Mouse (Mus musculus): ENCODE results near the gene Arrb1. TPM values are rescaled to one million over a fixed set of nuclear protein-coding genes. Genes with fewer than 3 reads are reported as not detected.

The Arrb1 gene
- polyA plus RNA-seq, 1 experiment, result 10.3 TPM

DNA sequence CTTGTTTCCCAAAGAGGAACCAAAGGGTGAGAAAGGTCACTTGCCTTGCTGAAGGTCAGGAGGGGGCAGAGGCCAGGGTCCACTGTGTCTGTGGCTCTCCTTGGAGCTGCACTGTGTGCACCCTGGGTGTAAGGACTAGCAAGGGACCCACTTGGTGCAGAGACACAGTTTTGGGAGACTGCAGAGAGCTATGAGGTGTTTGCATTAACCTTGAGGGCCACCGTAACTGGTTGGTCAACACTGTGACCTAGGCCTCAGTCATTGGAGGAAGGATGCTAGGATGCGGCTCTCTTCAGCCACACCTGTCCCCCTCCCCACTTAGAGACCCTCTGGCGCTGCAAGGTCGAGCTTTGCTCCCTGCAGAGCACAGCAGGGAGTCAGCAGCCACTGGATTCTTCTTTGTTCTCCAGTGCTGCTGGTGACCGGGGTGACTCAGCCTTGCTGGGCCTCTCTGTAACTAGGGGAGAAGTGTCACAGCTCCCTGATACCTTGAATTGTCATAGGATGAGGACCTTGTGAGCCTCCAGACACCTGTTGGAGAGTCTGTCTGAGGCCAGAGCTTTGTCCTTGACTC, 2.0 kb downstream of the Arrb1 start:
- Histone ChIP-seq H3K36me3 (ENCODE audit: control insufficient read depth, insufficient read depth) (no peaks in the 10 kb centered on the region), H3K4me3 (ENCODE audit: insufficient read depth, poor library complexity, severe bottlenecking) (no peak overlapping the region), H3K79me2 (ENCODE audit: control insufficient read depth, insufficient read depth) (no peaks in the 10 kb centered on the region), H3K79me3 (ENCODE audit: low read depth) (no peaks in the 10 kb centered on the region), H3K27me3 (ENCODE audit: control insufficient read depth, insufficient read depth, insufficient read length) (no peaks in the 10 kb centered on the region), H3ac (ENCODE audit: control insufficient read depth, insufficient read length, low read depth) (no peak overlapping the region)
- TF ChIP-seq USF1 (IDR thresholded peaks at IDR 0.05; ENCODE audit: low read depth) (no peak), MYOD1 (IDR thresholded peaks at IDR 0.05; ENCODE audit: control insufficient read depth, insufficient read length, low read depth) (no peak), CEBPB (IDR thresholded peaks at IDR 0.05; ENCODE audit: low read depth) (no peak), MAX (IDR thresholded peaks at IDR 0.05) (no peak), FOSL1 (IDR thresholded peaks at IDR 0.05; ENCODE audit: insufficient read depth, low read length, poor library complexity, severe bottlenecking) (no peak), CTCF (IDR thresholded peaks at IDR 0.05; ENCODE audit: control insufficient read depth, insufficient read depth, insufficient read length) (no peak), MYOG (IDR thresholded peaks at IDR 0.05; ENCODE audit: control insufficient read depth, extremely low read depth, insufficient read length) (no peak)

DNA sequence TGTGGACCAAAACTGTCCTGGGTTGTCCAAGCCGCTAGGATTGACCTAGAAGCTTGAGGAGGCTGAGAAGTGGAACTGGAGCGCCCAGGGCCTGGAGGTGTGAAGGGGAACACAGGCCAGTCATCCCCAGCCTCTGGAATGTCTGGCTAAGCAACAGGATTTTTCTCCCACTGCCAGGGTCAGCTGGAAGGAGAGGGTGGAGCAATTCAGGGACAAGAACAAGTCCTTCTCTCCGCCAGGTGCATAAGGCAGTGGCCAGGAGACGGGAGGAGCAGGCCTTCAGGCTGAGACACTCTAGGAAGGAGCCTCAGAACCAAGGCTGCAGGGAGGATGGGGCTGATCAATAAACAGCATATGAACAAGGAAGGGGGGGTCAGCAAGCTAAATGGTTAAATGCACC, 3.2 kb downstream of the Arrb1 start:
- no peaks in the 10 kb centered on the region for H3K27me3 ChIP-seq (ENCODE audit: control insufficient read depth, insufficient read depth, insufficient read length)
- no peak overlapping the region for H3K4me3 ChIP-seq (ENCODE audit: insufficient read depth, poor library complexity, severe bottlenecking)
- H3K36me3 ChIP-seq (ENCODE audit: control insufficient read depth, insufficient read depth), result no peaks in the 10 kb centered on the region
- TF ChIP-seq MYOG (IDR thresholded peaks at IDR 0.05; ENCODE audit: control insufficient read depth, extremely low read depth, insufficient read length), result no peak
- TF ChIP-seq FOSL1 (IDR thresholded peaks at IDR 0.05; ENCODE audit: insufficient read depth, low read length, poor library complexity, severe bottlenecking), result no peak
- no peak for TF ChIP-seq CEBPB (IDR thresholded peaks at IDR 0.05; ENCODE audit: low read depth)
- no peak for TF ChIP-seq MYOD1 (IDR thresholded peaks at IDR 0.05; ENCODE audit: control insufficient read depth, insufficient read length, low read depth)
- TF ChIP-seq USF1 (IDR thresholded peaks at IDR 0.05; ENCODE audit: low read depth), result no peak
- TF ChIP-seq CTCF (IDR thresholded peaks at IDR 0.05; ENCODE audit: control insufficient read depth, insufficient read depth, insufficient read length), result no peak
- TF ChIP-seq MAX (IDR thresholded peaks at IDR 0.05), result no peak
- no peaks in the 10 kb centered on the region for H3K79me2 ChIP-seq (ENCODE audit: control insufficient read depth, insufficient read depth)
- no peak overlapping the region for H3ac ChIP-seq (ENCODE audit: control insufficient read depth, insufficient read length, low read depth)
- H3K79me3 ChIP-seq (ENCODE audit: low read depth), result no peaks in the 10 kb centered on the region

DNA sequence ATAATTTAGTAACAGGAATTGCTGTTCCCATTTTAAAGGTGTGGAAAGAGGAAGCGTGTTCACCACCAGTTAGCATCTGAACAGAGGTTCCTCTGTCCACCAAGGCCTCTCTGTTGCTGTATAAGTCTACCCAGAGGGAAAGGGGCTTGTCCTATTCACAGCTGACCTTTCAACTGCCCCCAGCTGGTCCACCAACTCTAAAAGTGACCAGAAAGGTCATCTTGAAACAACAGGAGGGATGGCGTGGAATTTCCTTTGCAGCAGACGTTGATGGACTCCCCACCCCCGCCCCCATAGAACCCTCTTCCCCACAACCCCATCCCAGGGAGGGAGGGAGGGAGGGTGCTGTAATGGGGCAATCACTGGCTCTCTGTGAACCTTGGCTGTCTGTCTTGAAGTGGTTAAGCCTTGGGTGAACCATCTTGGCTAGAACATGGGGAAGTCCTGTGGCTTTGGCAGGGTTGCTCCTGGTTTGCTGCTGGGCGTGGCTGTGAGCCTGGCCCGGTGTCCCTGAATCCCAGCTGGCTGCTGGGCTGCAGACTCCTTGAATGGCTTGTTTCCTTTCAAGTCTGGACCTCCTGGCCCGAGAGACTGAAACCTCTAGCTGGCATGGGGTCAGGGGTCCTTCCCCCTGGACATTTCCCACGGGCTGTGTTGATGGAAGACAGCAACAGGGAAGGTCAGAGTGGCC, 4.1 kb downstream of the Arrb1 start:
- H3K4me3 ChIP-seq (ENCODE audit: insufficient read depth, poor library complexity, severe bottlenecking), result no peak overlapping the region
- no peaks in the 10 kb centered on the region for H3K27me3 ChIP-seq (ENCODE audit: control insufficient read depth, insufficient read depth, insufficient read length)
- no peaks in the 10 kb centered on the region for H3K79me3 ChIP-seq (ENCODE audit: low read depth)
- H3K79me2 ChIP-seq (ENCODE audit: control insufficient read depth, insufficient read depth), result no peaks in the 10 kb centered on the region
- H3ac ChIP-seq (ENCODE audit: control insufficient read depth, insufficient read length, low read depth), result no peak overlapping the region
- H3K36me3 ChIP-seq (ENCODE audit: control insufficient read depth, insufficient read depth), result no peaks in the 10 kb centered on the region
- TF ChIP-seq MYOG (IDR thresholded peaks at IDR 0.05; ENCODE audit: control insufficient read depth, extremely low read depth, insufficient read length) (no peak), CTCF (IDR thresholded peaks at IDR 0.05; ENCODE audit: control insufficient read depth, insufficient read depth, insufficient read length) (no peak), MAX (IDR thresholded peaks at IDR 0.05) (no peak), CEBPB (IDR thresholded peaks at IDR 0.05; ENCODE audit: low read depth) (no peak), MYOD1 (IDR thresholded peaks at IDR 0.05; ENCODE audit: control insufficient read depth, insufficient read length, low read depth) (no peak), FOSL1 (IDR thresholded peaks at IDR 0.05; ENCODE audit: insufficient read depth, low read length, poor library complexity, severe bottlenecking) (no peak), USF1 (IDR thresholded peaks at IDR 0.05; ENCODE audit: low read depth) (no peak)

DNA sequence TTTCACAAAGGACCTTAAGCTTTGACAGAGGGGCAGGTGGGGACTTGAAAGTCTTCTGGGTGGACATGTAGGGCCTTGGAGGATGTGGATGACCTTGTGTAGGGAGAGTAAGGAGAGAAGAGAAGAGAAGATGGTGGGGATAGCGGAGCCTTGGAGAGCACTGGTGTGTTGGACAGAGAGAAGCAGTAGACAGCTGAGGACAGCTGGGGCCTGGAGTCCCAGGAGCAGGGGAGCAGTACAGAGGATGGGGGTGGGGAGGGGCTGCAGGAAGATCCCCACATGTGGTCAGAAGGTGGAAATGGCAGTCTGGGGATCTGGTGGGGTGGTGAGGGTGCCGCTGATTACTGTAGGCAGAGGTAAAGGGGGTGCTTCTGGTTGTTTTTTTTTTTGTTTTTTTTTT, 4.8 kb downstream of the Arrb1 start:
- TF ChIP-seq MYOG (IDR thresholded peaks at IDR 0.05; ENCODE audit: control insufficient read depth, extremely low read depth, insufficient read length) (no peak), FOSL1 (IDR thresholded peaks at IDR 0.05; ENCODE audit: insufficient read depth, low read length, poor library complexity, severe bottlenecking) (no peak), MYOD1 (IDR thresholded peaks at IDR 0.05; ENCODE audit: control insufficient read depth, insufficient read length, low read depth) (no peak), CEBPB (IDR thresholded peaks at IDR 0.05; ENCODE audit: low read depth) (no peak), USF1 (IDR thresholded peaks at IDR 0.05; ENCODE audit: low read depth) (no peak), CTCF (IDR thresholded peaks at IDR 0.05; ENCODE audit: control insufficient read depth, insufficient read depth, insufficient read length) (no peak), MAX (IDR thresholded peaks at IDR 0.05) (no peak)
- Histone ChIP-seq H3K79me3 (ENCODE audit: low read depth) (no peaks in the 10 kb centered on the region), H3K4me3 (ENCODE audit: insufficient read depth, poor library complexity, severe bottlenecking) (no peak overlapping the region), H3K27me3 (ENCODE audit: control insufficient read depth, insufficient read depth, insufficient read length) (no peaks in the 10 kb centered on the region), H3K79me2 (ENCODE audit: control insufficient read depth, insufficient read depth) (no peaks in the 10 kb centered on the region), H3ac (ENCODE audit: control insufficient read depth, insufficient read length, low read depth) (no peak overlapping the region), H3K36me3 (ENCODE audit: control insufficient read depth, insufficient read depth) (no peaks in the 10 kb centered on the region)

DNA sequence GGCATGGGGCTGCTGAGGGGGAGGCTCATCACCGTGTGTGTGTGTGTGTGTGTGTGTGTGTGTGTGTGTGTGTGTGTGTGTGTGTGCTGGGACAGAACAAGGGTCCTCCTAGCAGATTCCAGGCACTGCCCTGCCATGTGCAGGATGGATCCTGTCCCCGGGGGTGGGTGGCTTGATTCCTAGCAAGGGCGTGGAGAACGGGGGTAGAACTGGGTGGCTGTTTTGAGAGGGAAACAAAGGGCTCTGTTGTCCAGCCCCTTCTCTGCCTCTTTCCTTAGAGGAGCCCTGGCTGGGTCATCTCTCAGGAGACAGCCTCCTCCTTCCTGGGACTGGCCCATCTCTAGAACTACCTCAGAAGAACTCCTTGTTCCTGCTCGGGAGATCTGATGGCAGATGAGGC, 5.9 kb downstream of the Arrb1 start:
- H3K79me3 ChIP-seq (ENCODE audit: low read depth), result no peaks in the 10 kb centered on the region
- TF ChIP-seq MYOG (IDR thresholded peaks at IDR 0.05; ENCODE audit: control insufficient read depth, extremely low read depth, insufficient read length) (no peak), FOSL1 (IDR thresholded peaks at IDR 0.05; ENCODE audit: insufficient read depth, low read length, poor library complexity, severe bottlenecking) (no peak), CTCF (IDR thresholded peaks at IDR 0.05; ENCODE audit: control insufficient read depth, insufficient read depth, insufficient read length) (no peak), MYOD1 (IDR thresholded peaks at IDR 0.05; ENCODE audit: control insufficient read depth, insufficient read length, low read depth) (no peak), USF1 (IDR thresholded peaks at IDR 0.05; ENCODE audit: low read depth) (no peak), CEBPB (IDR thresholded peaks at IDR 0.05; ENCODE audit: low read depth) (no peak), MAX (IDR thresholded peaks at IDR 0.05) (no peak)

More for the DNA sequence above, 5.9 kb downstream of the Arrb1 start:
- Histone ChIP-seq H3K4me3 (ENCODE audit: insufficient read depth, poor library complexity, severe bottlenecking) (no peak overlapping the region), H3K27me3 (ENCODE audit: control insufficient read depth, insufficient read depth, insufficient read length) (no peaks in the 10 kb centered on the region), H3K79me2 (ENCODE audit: control insufficient read depth, insufficient read depth) (no peaks in the 10 kb centered on the region), H3K36me3 (ENCODE audit: control insufficient read depth, insufficient read depth) (no peaks in the 10 kb centered on the region), H3ac (ENCODE audit: control insufficient read depth, insufficient read length, low read depth) (no peak overlapping the region)

Data from C2C12 (cell line).